Mouse (Mus musculus) stomach, embryonic 16.5 days (tissue): ENCODE measurements at regions not wholly inside any gene's neighbourhood (a gene's known extent, or its start where the extent isn't known, plus 50 kb on each side); places are given as distances from the start of the nearest gene placed in this dataset.

ENCODE experiments used
- ATAC-seq: fragments of 200-750 bp; cut with Nextera tagmentation; 2 replicates; pipeline ENCODE4 v1.8.0; 2017; ENCODE audit warnings: moderate number of reproducible peaks, moderate TSS enrichment; ENCODE audit not compliant: insufficient read depth, low FRiP score
- H3K27ac ChIP-seq: fragments of 300-500 bp; sonication (generic); 2 replicates; pipeline ENCODE4 v1.5.1; 2014; ENCODE audit warnings: low read length
- H3K27me3 ChIP-seq: fragments of 300-500 bp; sonication (generic); 2 replicates; pipeline ENCODE4 v1.6.1; 2014; ENCODE audit warnings: low read length, control low read depth, mixed read lengths; ENCODE audit not compliant: control insufficient read depth, insufficient read depth
- H3K36me3 ChIP-seq: fragments of 300-500 bp; sonication (generic); 2 replicates; pipeline ENCODE4 v1.6.1; 2014; ENCODE audit warnings: low read length; ENCODE audit not compliant: control insufficient read depth, insufficient read depth
- H3K4me1 ChIP-seq: fragments of 300-500 bp; sonication (generic); 2 replicates; pipeline ENCODE4 v1.6.1; 2014; ENCODE audit warnings: low read length, control low read depth, mixed read lengths; ENCODE audit not compliant: control insufficient read depth, insufficient read depth
- H3K4me2 ChIP-seq: fragments of 300-500 bp; sonication (generic); 2 replicates; pipeline ENCODE4 v1.6.1; 2014; ENCODE audit warnings: low read depth, low read length, mixed read lengths
- H3K4me3 ChIP-seq: fragments of 300-500 bp; sonication (generic); replicated peaks from 2 replicates; pipeline ENCODE4 v1.5.1; 2014; ENCODE audit warnings: mild to moderate bottlenecking, low read length
- H3K9ac ChIP-seq: fragments of 300-500 bp; sonication (generic); 2 replicates; pipeline ENCODE4 v1.6.1; 2014; ENCODE audit warnings: low read length
- H3K9me3 ChIP-seq: fragments of 300-500 bp; sonication (generic); replicated peaks from 2 replicates; pipeline ENCODE4 v1.6.1; 2016; ENCODE audit warnings: low read length, control low read depth; ENCODE audit not compliant: control insufficient read depth
- WGBS: fragments of 180-500 bp; shearing (Covaris S2); extraction: QIAGEN DNeasy Blood & Tissue Kit; methylation state at CpG from one replicate; pipeline ENCODE4 v1.1.7; 2014; 5-methylcytosine and 5-hydroxymethylcytosine counted together

DNA sequence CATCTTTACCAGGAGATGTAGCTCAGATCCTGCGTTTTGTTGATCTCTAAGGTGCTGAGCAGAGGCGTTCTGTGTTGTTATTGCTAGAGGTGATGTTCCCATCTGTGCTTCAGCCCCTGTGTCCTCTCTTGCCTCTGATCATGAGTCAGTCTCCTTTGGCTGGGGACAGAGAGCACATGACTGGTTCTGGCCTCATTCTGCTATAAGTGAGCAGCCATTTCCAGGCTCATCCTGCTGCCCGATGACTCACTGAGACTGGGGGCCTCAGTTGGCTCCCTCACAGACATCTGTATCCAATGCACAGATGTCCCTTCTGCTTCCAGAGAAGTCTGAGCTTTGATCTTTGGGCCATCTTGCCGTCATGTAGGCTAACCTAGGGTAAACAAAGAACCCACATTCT, 194.9 kb upstream of the Gm21798 start:
- no peak for ATAC-seq
- no peak overlapping the region for H3K4me3 ChIP-seq
- 63% methylated on average over 4 of the region's 4 CpGs for WGBS

DNA sequence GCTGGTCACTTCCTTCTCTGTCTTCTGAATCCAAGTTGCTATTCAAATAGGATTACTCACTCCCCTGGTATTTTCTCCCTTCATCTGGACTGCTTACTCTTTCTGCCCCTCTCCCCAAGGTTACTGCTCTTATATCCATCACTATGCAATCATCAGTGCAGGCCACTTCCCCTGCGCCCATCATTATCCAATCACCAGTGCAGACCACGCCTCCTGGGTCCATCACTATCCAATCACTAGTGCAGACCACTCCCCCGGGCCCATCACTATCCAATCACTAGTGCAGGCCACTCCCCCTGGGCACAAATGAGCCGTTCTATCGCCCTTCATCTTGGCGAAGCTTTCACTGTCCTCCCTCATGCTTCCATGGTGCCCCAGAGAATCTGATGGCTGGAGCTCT, 191.1 kb upstream of the Gm21798 start:
- ATAC-seq = no peak
- no peaks in the 10 kb centered on the region for H3K27me3 ChIP-seq
- no peaks in the 10 kb centered on the region for H3K36me3 ChIP-seq
- H3K4me2 ChIP-seq = no peak overlapping the region
- H3K9me3 ChIP-seq = no peaks in the 10 kb centered on the region
- 89% methylated on average over 6 of the region's 6 CpGs for WGBS
- H3K9ac ChIP-seq = no peak overlapping the region
- H3K27ac ChIP-seq = no peak overlapping the region
- no peak overlapping the region for H3K4me3 ChIP-seq
- no peaks in the 10 kb centered on the region for H3K4me1 ChIP-seq

More for the DNA sequence above, 194.9 kb upstream of the Gm21798 start:
- no peaks in the 10 kb centered on the region for H3K36me3 ChIP-seq
- H3K4me2 ChIP-seq = no peak overlapping the region
- H3K27me3 ChIP-seq = no peaks in the 10 kb centered on the region
- no peaks in the 10 kb centered on the region for H3K4me1 ChIP-seq
- H3K27ac ChIP-seq = no peak overlapping the region
- H3K9me3 ChIP-seq = no peaks in the 10 kb centered on the region
- H3K9ac ChIP-seq = no peak overlapping the region

GRCm38 (mm10) chr15:64627258-64627657, 190.2 kb upstream of the Gm21798 start:
- H3K36me3 ChIP-seq = no peaks in the 10 kb centered on the region
- H3K4me2 ChIP-seq = peak overlapping the region; percentile 39; the same call in 1 of the 2 replicates
- H3K9ac ChIP-seq = no peak overlapping the region
- no peaks in the 10 kb centered on the region for H3K4me1 ChIP-seq
- no peaks in the 10 kb centered on the region for H3K27me3 ChIP-seq
- H3K4me3 ChIP-seq = no peak overlapping the region
- H3K9me3 ChIP-seq = no peaks in the 10 kb centered on the region
- no peak for ATAC-seq
- WGBS = 14% methylated on average over 9 of the region's 9 CpGs
- no peak overlapping the region for H3K27ac ChIP-seq
